Mouse (Mus musculus): ENCODE measurements around the gene Dgke.
A peak's percentile ranks its signal among the peaks of the same experiment; 100 is the strongest.
"Not testable (repeated sequence)": the region's sequence is repeated elsewhere in the genome, so short reads cannot be mapped to it uniquely, and the experiment has no call there.

Dgke gene

DNA sequence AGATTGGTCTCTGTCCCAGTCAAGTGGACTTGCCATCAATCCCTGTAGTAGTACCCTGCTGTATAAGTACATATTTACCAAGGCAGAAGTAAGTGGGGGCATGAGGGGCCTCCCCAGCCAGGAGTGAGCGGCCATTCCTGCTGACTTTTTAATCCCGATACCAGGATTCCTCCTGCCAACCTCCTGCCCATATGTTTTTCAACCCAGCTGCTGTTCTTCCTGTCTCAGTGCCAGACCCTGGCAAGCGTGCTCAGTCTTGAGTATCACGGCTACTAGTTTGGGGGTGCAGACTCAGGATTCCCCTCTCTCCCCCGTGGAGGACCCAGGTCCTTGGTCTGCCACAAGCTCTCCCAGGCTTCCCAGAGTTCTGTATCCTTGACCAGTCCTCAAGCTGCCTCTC lies 64.0 kb downstream of the Dgke start:
- DNase-seq (ENCODE audit: low read depth), result no peak

- no peak for DNase-seq (ENCODE audit: low read depth)
Measured at GRCm38 (mm10) chr11:89002068-89002467, 64.6 kb downstream of the Dgke start.

- DNase-seq (ENCODE audit: low read depth), result no peak
Measured at GRCm38 (mm10) chr11:89001569-89001968, 65.1 kb downstream of the Dgke start.

DNA sequence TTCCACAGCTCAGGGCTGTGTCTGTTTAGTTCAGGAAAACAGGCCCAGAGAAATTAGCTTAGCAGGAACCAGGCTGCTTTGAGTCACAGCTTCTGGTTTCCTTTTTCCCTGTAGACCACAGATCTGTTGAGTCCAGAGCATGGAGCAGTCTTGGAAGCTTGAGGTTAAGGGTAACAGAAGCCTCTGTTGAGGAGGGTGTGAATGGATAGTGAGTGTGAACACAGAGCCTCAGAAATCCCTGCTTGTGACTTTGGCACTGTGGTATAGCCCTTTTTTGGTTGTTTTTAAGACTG lies 66.2 kb downstream of the Dgke start:
- DNase-seq (ENCODE audit: low read depth), result no peak

DNA sequence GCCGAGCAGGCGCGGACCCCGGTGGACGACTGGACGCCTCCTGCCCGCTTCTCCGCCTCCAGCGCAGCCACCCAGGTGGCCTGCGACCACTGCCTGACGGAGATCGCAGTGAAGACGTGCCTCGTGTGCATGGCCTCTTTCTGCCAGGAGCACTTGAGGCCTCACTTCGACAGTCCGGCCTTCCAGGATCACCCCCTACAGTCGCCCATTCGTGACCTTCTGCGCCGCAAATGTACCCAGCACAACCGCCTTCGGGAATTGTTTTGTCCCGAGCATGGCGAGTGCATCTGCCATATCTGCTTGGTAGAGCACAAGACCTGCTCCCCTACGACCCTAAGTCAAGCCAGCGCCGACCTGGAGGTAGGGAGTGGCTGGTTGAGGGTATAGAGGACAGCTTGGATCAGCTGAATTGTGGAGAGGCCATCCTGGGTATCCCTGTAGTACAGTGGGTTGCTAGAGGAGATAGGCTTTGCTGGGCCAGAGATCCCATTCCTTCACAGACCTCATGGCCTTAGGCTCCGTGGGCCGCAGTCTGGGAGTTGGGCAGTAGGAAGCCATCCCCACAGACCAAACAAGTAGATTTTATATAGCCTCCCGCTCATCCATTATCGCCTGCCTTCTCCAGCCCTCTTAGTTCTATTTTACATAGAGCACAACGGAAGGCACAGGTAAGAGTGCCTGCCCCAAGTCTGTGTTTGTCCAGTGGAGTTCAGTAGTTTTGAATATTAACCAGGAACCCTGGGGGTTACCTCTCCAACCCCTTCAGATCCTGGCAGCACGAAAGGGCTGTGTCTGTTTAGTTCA lies 66.7 kb downstream of the Dgke start:
- DNase-seq (ENCODE audit: low read depth), result no peak

- peak; percentile 94 for DNase-seq (ENCODE audit: low read depth)
Measured at GRCm38 (mm10) chr11:88998974-88999722, 67.5 kb downstream of the Dgke start, which contains the start of gene Trim25. Trim25 (plus strand) TSS chr11:88999376.

DNA sequence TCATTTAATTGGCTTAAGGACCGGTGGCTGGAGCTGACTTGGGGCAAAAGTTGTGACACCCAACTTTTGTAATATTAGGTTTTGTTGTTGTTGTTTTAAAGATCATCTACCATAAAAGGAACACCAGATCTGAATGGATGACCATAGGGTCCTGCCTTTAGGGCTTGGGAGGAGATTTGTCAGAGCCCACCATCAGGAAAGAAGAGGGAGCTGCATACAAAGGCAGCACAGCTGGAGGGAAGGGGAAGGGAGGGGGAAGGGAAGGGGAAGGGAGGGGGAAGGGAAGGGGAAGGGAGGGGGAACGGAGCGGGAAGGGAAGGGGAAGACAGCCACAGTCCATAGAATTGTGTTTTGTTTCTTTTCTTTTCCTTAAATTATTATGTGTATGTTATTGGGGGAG lies 68.2 kb downstream of the Dgke start:
- no peak for DNase-seq (ENCODE audit: low read depth)

- not testable (repeated sequence) for DNase-seq (ENCODE audit: low read depth)
Measured at GRCm38 (mm10) chr11:88997343-88997742, 69.3 kb downstream of the Dgke start.

- no peak for DNase-seq (ENCODE audit: low read depth)
Measured at GRCm38 (mm10) chr11:88996427-88996826, 70.2 kb downstream of the Dgke start.

GRCm38 (mm10) chr11:88995616-88996015 lies 71.0 kb downstream of the Dgke start:
- DNase-seq (ENCODE audit: low read depth), result no peak

DNA sequence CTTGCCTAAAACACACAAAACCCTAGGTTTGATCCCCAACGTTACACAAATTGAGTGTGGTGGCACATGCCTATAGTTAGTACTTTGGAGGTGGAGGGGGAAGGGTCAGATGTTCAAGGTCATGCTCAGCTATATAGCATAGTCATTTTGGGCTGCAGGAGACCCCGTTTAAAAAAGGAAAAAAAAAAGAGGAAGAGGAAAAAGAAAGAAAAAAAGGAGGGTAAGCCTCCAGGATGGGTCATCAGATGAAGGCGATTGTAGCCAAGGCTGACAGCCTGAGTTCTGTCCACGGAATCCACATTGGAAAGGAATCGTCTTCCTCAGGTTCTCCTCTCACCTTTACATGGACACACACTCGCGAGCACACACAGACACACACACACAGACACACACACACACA lies 72.2 kb downstream of the Dgke start:
- no peak for DNase-seq (ENCODE audit: low read depth)

DNA sequence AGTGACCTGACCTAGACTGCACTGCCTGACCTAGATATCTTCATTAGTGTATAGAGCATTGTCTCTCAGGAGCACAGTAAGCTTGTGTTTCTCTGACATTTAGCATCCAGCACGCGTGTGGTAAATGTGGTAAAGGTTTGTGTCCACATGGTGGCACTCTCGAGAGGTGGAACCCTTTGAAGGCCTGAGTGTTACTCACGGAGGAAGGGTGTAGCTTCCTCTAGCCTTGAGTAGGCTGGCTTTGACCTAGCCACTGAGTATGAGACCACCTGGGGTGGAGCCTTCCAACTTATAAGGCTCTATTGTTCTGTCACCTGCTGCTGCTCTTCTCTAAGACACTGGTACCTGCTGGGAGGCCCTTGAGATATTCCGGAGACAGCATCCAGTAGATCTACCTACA lies 73.0 kb downstream of the Dgke start:
- DNase-seq (ENCODE audit: low read depth), result peak; percentile 81

DNA sequence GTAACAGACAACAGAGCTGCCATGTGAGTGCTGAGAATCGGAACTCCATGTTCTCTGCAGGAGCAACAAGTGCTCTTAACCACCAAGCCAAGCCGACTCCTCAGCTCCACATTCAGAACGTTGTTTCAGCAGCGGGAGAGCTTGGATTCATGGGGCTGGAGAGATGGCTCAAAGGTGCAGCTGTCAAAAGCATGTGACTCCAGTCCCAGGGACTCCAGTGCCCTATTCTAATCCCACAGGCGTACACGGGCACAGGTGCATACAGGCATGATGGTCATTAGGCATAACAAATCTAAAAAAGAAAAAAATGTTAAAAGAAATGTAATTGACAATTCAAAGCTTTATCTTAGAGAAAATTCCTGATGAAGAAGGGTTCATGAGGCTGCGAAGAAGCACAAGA lies 73.5 kb downstream of the Dgke start:
- no peak for DNase-seq (ENCODE audit: low read depth)

DNA sequence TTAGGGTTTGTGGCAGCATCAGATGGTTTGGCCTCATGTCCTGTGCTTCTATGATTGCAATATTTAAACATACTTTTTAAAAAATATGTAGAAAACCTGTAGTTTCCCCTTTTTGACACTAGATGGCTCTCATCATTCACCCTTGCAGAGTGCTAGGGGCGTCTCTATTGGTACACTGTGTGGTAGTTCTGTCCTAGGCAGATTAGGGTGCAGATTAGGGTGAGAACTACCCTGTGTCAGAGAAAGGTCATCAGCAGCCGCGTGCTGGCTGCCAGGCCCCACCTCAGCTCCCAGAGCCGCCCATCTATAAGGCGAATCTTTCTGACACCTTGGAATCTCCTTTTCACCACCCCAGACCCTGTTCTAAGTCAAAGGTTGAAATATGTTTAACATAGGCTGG lies 77.1 kb downstream of the Dgke start:
- DNase-seq (ENCODE audit: low read depth), result no peak

- DNase-seq (ENCODE audit: low read depth), result no peak
Measured at GRCm38 (mm10) chr11:88988956-88989355, 77.7 kb downstream of the Dgke start.

- no peak for DNase-seq (ENCODE audit: low read depth)
Measured at GRCm38 (mm10) chr11:88986616-88987015, 80.0 kb downstream of the Dgke start.
